Mouse (Mus musculus) C2C12 (cell line): ENCODE measurements at regions not wholly inside any gene's neighbourhood (a gene's known extent, or its start where the extent isn't known, plus 50 kb on each side); places are given as distances from the start of the nearest gene placed in this dataset.
"Not testable (repeated sequence)": the region's sequence is repeated elsewhere in the genome, so short reads cannot be mapped to it uniquely, and the experiment has no call there.

Source experiments
- H3K27me3 ChIP-seq: one replicate; pipeline ENCODE4 v1.6.1; 2011; ENCODE audit not compliant: control insufficient read depth, insufficient read depth, insufficient read length
- H3K36me3 ChIP-seq: one replicate; pipeline ENCODE4 v1.6.1; 2011; ENCODE audit not compliant: control insufficient read depth, insufficient read depth
- H3K4me3 ChIP-seq: one replicate; pipeline ENCODE4 v1.5.1; 2011; ENCODE audit warnings: mild to moderate bottlenecking, control low read depth; ENCODE audit not compliant: poor library complexity, insufficient read depth, severe bottlenecking
- H3K79me2 ChIP-seq: one replicate; pipeline ENCODE4 v1.6.1; 2011; ENCODE audit not compliant: control insufficient read depth, insufficient read depth
- H3K79me3 ChIP-seq: one replicate; pipeline ENCODE4 v1.6.1; 2011; ENCODE audit warnings: low read depth, control low read depth
- H3ac ChIP-seq: one replicate; pipeline ENCODE3; 2011; ENCODE audit warnings: low read depth; ENCODE audit not compliant: control insufficient read depth, insufficient read length
- CEBPB ChIP-seq: IDR thresholded peaks from one replicate; pipeline ENCODE4 v1.6.1; 2011; ENCODE audit warnings: low read depth, mild to moderate bottlenecking, control low read depth, moderate library complexity
- CTCF ChIP-seq: IDR thresholded peaks from one replicate; pipeline ENCODE4 v1.5.1; 2011; ENCODE audit not compliant: control insufficient read depth, insufficient read depth, insufficient read length
- FOSL1 ChIP-seq: IDR thresholded peaks from one replicate; pipeline ENCODE4 v1.8.0; 2011; ENCODE audit warnings: mild to moderate bottlenecking, low read length; ENCODE audit not compliant: poor library complexity, insufficient read depth, severe bottlenecking
- MAX ChIP-seq: IDR thresholded peaks from one replicate; pipeline ENCODE4 v1.6.1; 2011; ENCODE audit warnings: mild to moderate bottlenecking, control low read depth
- MYOD1 ChIP-seq: IDR thresholded peaks from one replicate; pipeline ENCODE4 v1.6.1; 2011; ENCODE audit warnings: low read depth; ENCODE audit not compliant: control insufficient read depth, insufficient read length
- MYOG ChIP-seq: IDR thresholded peaks from one replicate; pipeline ENCODE4 v1.6.1; 2011; ENCODE audit not compliant: control insufficient read depth, insufficient read length; ENCODE audit errors: extremely low read depth
- USF1 ChIP-seq: IDR thresholded peaks from one replicate; pipeline ENCODE4 v1.6.1; 2011; ENCODE audit warnings: low read depth, mild to moderate bottlenecking, control low read depth, moderate library complexity

DNA sequence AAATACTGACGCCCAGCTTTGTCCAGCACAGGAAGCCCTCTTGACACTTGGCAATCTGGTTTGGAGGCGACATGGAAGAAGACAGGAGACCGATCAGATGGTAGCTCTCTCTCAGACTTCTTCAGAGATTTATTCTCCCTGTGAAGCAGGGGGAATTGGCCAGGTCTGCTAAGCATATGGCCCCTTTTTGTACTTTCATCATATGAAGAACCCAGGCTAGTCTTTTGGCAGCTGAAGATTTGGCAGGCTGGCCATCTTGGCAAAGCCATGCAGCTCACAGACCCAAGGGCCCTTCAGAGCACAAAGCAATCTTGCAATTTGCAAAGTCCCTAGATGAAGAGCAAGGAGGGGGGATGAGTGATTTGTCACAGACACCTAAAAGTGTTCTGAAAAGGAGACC is 493.8 kb downstream of the Plxdc2 start:
- Histone ChIP-seq H3K79me3 (no peaks in the 10 kb centered on the region), H3K79me2 (no peaks in the 10 kb centered on the region), H3K36me3 (no peaks in the 10 kb centered on the region), H3ac (no peak overlapping the region), H3K27me3 (no peaks in the 10 kb centered on the region), H3K4me3 (no peak overlapping the region)
- TF ChIP-seq CEBPB (no peak), FOSL1 (no peak), MYOD1 (no peak), MYOG (no peak), USF1 (no peak), MAX (no peak), CTCF (no peak)

DNA sequence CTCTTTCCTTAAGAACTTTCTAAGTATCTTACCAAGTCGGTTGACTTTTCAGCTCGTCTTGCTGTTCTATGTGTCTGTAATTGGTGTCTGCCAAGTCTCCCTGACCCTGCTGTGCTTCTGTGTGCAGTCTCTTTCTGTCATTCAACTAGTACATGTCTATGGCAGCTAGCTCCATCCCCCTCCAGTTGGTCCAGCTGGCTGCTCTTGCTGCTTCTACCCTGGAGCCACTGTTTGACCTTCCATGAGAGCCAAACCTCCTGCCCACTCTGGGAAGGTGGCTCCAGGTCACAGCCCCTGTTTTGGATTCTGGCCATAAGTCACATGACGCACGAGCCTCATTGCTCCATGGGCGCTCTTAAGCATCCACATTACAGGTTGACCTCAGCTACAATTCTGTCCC is 504.0 kb downstream of the Plxdc2 start:
- H3K4me3 ChIP-seq, result no peak overlapping the region
- no peaks in the 10 kb centered on the region for H3K79me2 ChIP-seq
- H3K79me3 ChIP-seq, result no peaks in the 10 kb centered on the region
- TF ChIP-seq FOSL1 (no peak), MYOG (no peak), CEBPB (no peak), MAX (no peak), USF1 (no peak), CTCF (no peak), MYOD1 (no peak)
- H3ac ChIP-seq, result no peak overlapping the region
- H3K27me3 ChIP-seq, result no peaks in the 10 kb centered on the region
- no peaks in the 10 kb centered on the region for H3K36me3 ChIP-seq

DNA sequence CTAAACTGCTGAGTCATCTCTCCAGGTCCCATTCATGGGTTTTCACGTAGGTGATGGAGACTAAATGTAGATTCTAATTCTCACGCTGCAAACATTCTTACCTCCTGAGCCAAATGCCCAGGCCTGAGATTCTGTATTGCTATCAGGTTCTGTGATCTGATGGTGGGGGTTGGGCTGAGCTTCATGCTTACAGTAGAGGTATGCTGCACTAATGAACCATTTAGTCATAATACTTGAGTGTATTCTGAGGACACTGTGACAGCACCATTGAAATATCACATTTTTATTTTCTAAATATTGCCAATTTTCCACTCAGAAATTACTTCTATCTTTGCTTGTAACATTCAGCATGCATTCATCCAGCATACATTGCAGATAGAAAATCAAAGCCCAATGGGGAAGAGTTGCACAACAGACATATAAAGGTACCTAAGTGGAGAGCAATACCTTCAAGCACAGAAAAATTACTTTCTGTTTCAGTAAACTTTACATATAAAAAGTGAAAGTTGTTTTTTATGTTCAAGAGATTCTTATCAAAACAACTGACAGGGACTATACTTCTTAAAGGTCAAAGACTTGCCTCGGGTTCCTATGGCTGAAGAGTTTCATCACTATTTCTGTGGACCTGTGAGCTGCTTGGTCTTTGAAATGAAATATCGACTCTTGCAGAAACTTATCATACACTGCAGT is 510.2 kb downstream of the Plxdc2 start:
- Histone ChIP-seq H3K4me3 (no peak overlapping the region), H3K79me2 (no peaks in the 10 kb centered on the region), H3ac (no peak overlapping the region), H3K79me3 (no peaks in the 10 kb centered on the region), H3K27me3 (no peaks in the 10 kb centered on the region), H3K36me3 (no peaks in the 10 kb centered on the region)
- TF ChIP-seq FOSL1, result no peak
- TF ChIP-seq MAX, result no peak
- no peak for TF ChIP-seq USF1
- TF ChIP-seq CTCF, result no peak
- no peak for TF ChIP-seq MYOG
- no peak for TF ChIP-seq MYOD1
- TF ChIP-seq CEBPB, result no peak

DNA sequence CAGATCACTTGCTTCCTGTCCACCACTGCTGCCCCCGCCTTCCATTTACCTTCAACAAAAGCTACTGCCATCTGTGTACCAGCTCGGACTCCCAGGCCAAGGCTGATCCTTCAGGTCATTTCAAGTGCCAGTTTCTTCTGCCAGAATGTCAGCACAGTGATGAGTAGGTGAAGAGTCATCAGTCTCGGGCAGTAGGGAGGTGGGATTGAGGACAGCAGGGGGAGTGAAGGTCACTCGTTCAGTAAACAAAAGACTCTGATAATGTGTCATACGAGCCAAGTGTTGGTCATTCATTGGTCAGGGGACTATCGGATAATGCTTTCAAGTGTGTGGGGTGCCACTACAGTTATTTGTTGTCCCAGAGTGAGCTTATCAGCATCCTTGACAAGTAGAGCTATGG is 536.3 kb downstream of the Plxdc2 start:
- not testable (repeated sequence) for H3K79me3 ChIP-seq, H3K36me3 ChIP-seq, H3ac ChIP-seq, H3K4me3 ChIP-seq, H3K27me3 ChIP-seq, H3K79me2 ChIP-seq

DNA sequence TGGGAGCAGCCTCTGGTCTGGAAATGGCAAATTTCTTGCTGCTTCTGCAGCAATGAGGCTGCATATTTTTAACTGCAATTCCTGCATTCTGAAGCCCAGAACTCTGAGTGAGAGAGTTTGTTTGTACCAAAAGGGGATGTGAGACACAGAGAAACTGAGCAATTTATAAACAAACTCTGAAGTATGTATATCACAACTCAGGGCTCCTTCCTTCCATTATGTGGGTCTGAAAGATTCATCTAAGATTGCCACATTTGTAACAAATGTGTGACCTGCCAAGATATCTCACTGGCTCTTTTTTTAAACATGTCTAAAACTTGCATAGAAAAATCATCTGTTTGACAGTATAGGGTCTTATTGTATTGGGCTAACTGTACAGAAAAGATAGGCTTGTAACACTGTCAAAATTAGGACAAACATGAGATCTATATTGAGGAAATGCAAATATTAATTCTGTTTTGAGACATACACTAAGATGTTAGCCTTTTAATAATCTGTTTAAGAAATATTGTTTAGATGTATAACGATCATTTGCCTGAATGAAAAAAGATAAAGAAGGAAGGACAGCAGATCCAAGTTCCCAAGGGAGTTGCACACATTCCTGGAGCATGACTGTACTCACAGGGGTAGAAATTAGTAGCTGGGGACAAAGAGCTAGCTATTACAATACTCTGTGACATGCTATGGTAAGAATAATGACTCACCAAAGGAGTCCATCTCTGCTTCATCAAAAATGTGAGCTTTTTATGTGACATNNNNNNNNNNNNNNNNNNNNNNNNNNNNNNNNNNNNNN is 553.3 kb downstream of the Plxdc2 start:
- H3K79me3 ChIP-seq, result no peaks in the 10 kb centered on the region
- no peaks in the 10 kb centered on the region for H3K36me3 ChIP-seq
- H3K27me3 ChIP-seq, result no peaks in the 10 kb centered on the region
- TF ChIP-seq USF1 (no peak), FOSL1 (peak; percentile 17)
- no peak overlapping the region for H3K4me3 ChIP-seq
- no peak overlapping the region for H3ac ChIP-seq
- no peaks in the 10 kb centered on the region for H3K79me2 ChIP-seq

DNA sequence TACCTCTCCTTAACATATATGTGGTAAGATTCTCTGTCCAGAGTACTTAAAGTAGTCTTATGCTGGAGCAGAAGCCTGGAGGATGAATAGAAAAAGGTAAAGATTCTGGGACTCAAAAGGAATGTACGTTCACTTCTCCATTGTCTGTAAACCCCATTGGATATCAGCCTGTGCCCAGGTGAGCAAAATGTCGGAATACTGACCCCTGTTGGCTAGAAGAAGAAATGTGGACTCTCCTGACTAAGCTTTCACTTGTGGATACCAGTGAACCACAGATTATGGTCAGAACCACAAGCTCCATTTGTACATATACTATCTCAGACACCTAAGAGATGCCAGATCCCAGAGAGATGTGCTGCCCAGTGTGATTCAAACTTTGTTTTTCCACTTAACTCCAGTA is 558.5 kb downstream of the Plxdc2 start:
- H3ac ChIP-seq, result no peak overlapping the region
- H3K4me3 ChIP-seq, result no peak overlapping the region
- H3K79me3 ChIP-seq, result no peaks in the 10 kb centered on the region
- H3K36me3 ChIP-seq, result no peaks in the 10 kb centered on the region
- no peaks in the 10 kb centered on the region for H3K27me3 ChIP-seq
- no peaks in the 10 kb centered on the region for H3K79me2 ChIP-seq
- TF ChIP-seq CEBPB, result no peak
- no peak for TF ChIP-seq MAX
- TF ChIP-seq MYOG, result no peak
- no peak for TF ChIP-seq CTCF
- TF ChIP-seq USF1, result no peak
- no peak for TF ChIP-seq FOSL1
- no peak for TF ChIP-seq MYOD1
